Mouse (Mus musculus): ENCODE measurements around the gene Hhipl1.

GRCm38 (mm10) chr12:108333895-108334445, 27.9 kb downstream of the Hhipl1 start, which contains the start of gene Cyp46a1:
- TF ChIP-seq GATA1 (IDR thresholded peaks at IDR 0.05; ENCODE audit: low read length) (no peak), TAL1 (IDR thresholded peaks at IDR 0.05; ENCODE audit: low read length) (no peak)
